Mouse (Mus musculus) hindbrain, postnatal 0 days (tissue): ENCODE measurements around the gene 2510009E07Rik. TPM values are rescaled to one million over a fixed set of nuclear protein-coding genes. Genes with fewer than 3 reads are reported as not detected.
A peak's percentile ranks its signal among the peaks of the same experiment; 100 is the strongest.

Source experiments
- ATAC-seq: fragments of 200-750 bp; cut with Nextera tagmentation; 2 replicates; pipeline ENCODE4 v1.8.0; 2017; ENCODE audit warnings: mild to moderate bottlenecking, moderate TSS enrichment, moderate library complexity
- DNase-seq: peaks from one replicate; pipeline ENCODE4 v3.0.0-alpha.2; 2015; ENCODE audit warnings: low spot score
- H3K27ac ChIP-seq: fragments of 300-500 bp; sonication (generic); 2 replicates; pipeline ENCODE4 v1.5.1; 2014; ENCODE audit warnings: mild to moderate bottlenecking
- H3K27me3 ChIP-seq: fragments of 300-500 bp; sonication (generic); 2 replicates; pipeline ENCODE4 v1.6.1; 2014; ENCODE audit warnings: low read length, mixed read lengths; ENCODE audit not compliant: insufficient read depth
- H3K36me3 ChIP-seq: fragments of 300-500 bp; sonication (generic); 2 replicates; pipeline ENCODE4 v1.6.1; 2014; ENCODE audit warnings: low read length, mixed read lengths; ENCODE audit not compliant: insufficient read depth
- H3K4me1 ChIP-seq: fragments of 300-500 bp; sonication (generic); 2 replicates; pipeline ENCODE4 v1.6.1; 2014; ENCODE audit warnings: antibody characterized with exemption, low read length, mixed read lengths; ENCODE audit not compliant: insufficient read depth
- H3K4me2 ChIP-seq: fragments of 300-500 bp; sonication (generic); 2 replicates; pipeline ENCODE4 v1.6.1; 2014; ENCODE audit warnings: low read depth, mild to moderate bottlenecking, low read length, moderate library complexity, mixed read lengths
- H3K4me3 ChIP-seq: fragments of 300-500 bp; sonication (generic); 2 replicates; pipeline ENCODE4 v1.5.1; 2014; ENCODE audit warnings: low read length
- H3K9ac ChIP-seq: fragments of 300-500 bp; sonication (generic); replicated peaks from 2 replicates; pipeline ENCODE4 v1.6.1; 2014; ENCODE audit warnings: mild to moderate bottlenecking, low read length, moderate library complexity, mixed read lengths
- H3K9me3 ChIP-seq: fragments of 300-500 bp; sonication (generic); 2 replicates; pipeline ENCODE4 v1.6.1; 2016; ENCODE audit warnings: low read length, mixed read lengths
- CTCF ChIP-seq: IDR thresholded peaks from 2 replicates; pipeline ENCODE4 v1.5.1; 2016; ENCODE audit warnings: antibody characterized with exemption, control low read depth, low read depth
- WGBS: fragments of 180-500 bp; shearing (Covaris S2); extraction: QIAGEN DNeasy Blood & Tissue Kit; methylation state at CpG from one replicate; pipeline ENCODE4 v1.1.7; 2014; 5-methylcytosine and 5-hydroxymethylcytosine counted together
- polyA plus RNA-seq: library from polyadenylated mRNA; unstranded; fragments of >200 nt; fragmentation: Nextera tagmentation; extraction: Ambion mirVana; gene quantifications from 2 replicates; pipeline ENCODE4 v1.2.1, GENCODE M21; 2015
- total RNA-seq: library from RNA; depleted of rRNA; stranded (reverse); fragments of >200 nt; gene quantifications from 2 replicates; pipeline ENCODE4 v1.2.3, GENCODE M21; 2014

Gene 2510009E07Rik
- total and polyA plus RNA-seq, 2 experiments from 2014 or later = 46.8 to 54.4 TPM

DNA sequence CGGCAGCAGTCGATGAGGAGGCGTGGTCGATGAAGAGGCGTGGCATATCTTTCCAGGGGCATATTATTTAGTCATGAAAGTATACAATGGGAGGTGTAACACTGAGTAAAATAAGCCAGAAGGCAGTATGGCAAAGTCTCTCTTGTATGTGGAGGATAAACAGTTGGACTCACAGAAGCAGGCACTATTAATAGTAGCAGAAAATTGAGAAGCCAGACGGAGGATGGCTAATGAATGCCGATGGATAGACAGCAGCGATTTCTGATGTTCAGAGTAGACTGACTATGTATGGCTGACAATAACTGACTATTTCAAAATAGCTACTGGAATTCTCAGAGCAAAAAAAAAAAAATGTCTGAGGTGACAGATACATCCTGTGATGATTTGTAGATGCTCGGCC, 38.5 kb downstream of the 2510009E07Rik start:
- Histone ChIP-seq H3K4me3 (no peak overlapping the region), H3K27ac (no peak overlapping the region), H3K27me3 (no peaks in the 10 kb centered on the region), H3K36me3 (peaks cover 14% of the 10 kb centered on the region; the same call in 1 of the 2 replicates), H3K9me3 (no peaks in the 10 kb centered on the region), H3K4me2 (no peak overlapping the region), H3K4me1 (peaks cover 17% of the 10 kb centered on the region), H3K9ac (no peak overlapping the region)
- WGBS = 81% methylated on average over 9 of the region's 9 CpGs
- ATAC-seq (no peak), DNase-seq (no peak)
- no peak for TF ChIP-seq CTCF

DNA sequence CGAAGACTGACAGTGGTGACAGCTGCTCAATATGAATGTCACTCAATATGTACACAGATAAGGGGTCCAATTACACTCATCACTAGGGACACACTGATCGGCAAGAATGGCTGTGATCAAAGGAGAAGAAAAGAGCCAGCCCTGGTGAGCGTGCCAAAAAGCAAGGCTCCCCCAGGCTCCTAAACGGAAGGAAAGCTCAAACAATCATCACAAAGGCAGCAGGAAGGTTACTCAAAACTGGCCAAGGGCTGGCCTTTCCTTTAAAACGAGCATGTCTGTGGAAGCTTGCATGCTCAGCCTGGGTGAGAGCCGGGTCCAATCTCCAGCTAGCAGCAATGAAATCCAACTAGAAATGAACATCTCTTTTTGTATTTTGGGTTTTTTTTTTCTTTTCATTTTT, 39.2 kb downstream of the 2510009E07Rik start:
- H3K27me3 ChIP-seq = no peaks in the 10 kb centered on the region
- ATAC-seq (0 out of 2 replicates have a peak, but pooled peaks have one; percentile 18), DNase-seq (peak; percentile 44)
- 24% methylated on average over 6 of the region's 6 CpGs for WGBS
- TF ChIP-seq CTCF = no peak
- H3K27ac ChIP-seq = peak overlapping the region; percentile 71
- H3K9ac ChIP-seq = no peak overlapping the region; the same call in 1 of the 2 replicates
- no peak overlapping the region for H3K4me3 ChIP-seq
- H3K9me3 ChIP-seq = no peaks in the 10 kb centered on the region
- no peak overlapping the region for H3K4me2 ChIP-seq
- H3K36me3 ChIP-seq = peaks cover 14% of the 10 kb centered on the region; the same call in 1 of the 2 replicates
- H3K4me1 ChIP-seq = peaks cover 12% of the 10 kb centered on the region; the same call in 1 of the 2 replicates

DNA sequence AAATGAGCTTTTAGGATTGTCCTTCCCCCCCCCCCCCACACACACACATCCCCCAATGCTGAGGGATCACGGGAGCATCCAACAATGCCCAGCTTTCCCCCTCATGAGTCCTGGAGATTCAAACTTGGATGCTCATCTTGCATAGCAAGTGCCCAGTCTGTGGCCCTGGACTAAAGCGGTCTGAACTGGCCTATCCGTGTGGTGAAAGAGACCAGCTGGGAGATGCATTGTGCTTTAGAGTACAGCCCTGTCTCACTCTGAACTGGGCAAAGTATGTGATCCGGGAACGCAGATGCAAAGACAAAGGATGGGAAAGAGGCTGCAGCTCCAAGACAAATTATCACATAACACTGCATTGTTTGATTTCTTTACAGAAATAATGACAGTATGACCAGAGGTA, 40.1 kb downstream of the 2510009E07Rik start:
- no peak overlapping the region for H3K4me3 ChIP-seq
- no peak overlapping the region for H3K9ac ChIP-seq
- peak; percentile 85 for ATAC-seq
- peak; percentile 43 for DNase-seq
- H3K27me3 ChIP-seq = no peaks in the 10 kb centered on the region
- peaks cover 11% of the 10 kb centered on the region; the same call in 1 of the 2 replicates for H3K4me1 ChIP-seq
- WGBS = 18% methylated on average over 5 of the region's 5 CpGs
- H3K27ac ChIP-seq = peak overlapping the region; percentile 71
- peaks cover 14% of the 10 kb centered on the region; the same call in 1 of the 2 replicates for H3K36me3 ChIP-seq
- TF ChIP-seq CTCF = no peak
- H3K9me3 ChIP-seq = no peaks in the 10 kb centered on the region
- H3K4me2 ChIP-seq = no peak overlapping the region

DNA sequence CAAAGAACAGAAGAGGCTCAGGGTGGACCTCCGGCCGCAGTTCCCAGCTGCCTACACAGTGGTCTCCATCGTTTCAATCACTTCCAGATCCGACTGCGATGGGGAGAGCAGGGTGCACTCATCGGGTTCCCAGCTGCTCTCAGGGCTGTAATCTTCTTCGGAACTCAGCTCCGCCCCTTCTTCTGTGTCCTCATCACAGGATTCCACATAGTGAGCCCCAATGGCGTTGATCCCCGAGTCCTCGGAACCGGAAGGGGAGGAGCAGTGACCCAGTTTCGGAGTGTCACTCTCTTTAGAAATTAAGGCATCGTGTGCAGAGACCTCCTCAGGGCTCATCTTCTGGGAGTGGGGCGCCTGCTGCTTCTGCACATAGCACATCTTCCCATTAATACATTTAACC, 41.3 kb downstream of the 2510009E07Rik start:
- peaks cover 11% of the 10 kb centered on the region for H3K36me3 ChIP-seq
- no peak overlapping the region for H3K27ac ChIP-seq
- no peaks in the 10 kb centered on the region for H3K27me3 ChIP-seq
- H3K4me1 ChIP-seq = peaks cover 11% of the 10 kb centered on the region; the same call in 1 of the 2 replicates
- no peaks in the 10 kb centered on the region for H3K9me3 ChIP-seq
- no peak for TF ChIP-seq CTCF
- no peak for DNase-seq
- H3K9ac ChIP-seq = no peak overlapping the region
- no peak overlapping the region for H3K4me2 ChIP-seq
- WGBS = 79% methylated on average over 15 of the region's 15 CpGs
- no peak overlapping the region for H3K4me3 ChIP-seq
- ATAC-seq = no peak

DNA sequence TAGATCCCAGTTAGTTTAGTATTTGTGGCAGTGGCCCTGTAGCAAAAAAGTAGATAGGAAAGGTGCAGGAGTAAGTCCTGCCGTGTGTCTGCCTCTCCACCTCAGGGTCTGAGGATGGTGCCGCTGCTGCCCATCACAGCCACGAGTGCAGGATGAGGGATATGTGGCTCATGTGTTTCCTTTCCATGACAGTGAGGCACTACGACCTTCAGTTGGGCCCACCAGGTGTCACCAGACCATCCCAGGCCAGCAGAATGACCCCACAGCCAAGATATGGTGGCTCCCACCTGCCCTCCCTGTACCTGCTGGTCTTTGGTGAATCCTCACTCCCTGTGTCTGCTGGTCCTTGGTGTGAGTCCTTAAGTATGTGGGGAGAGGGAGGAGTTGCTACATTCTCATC, 43.3 kb downstream of the 2510009E07Rik start:
- Histone ChIP-seq H3K9ac (no peak overlapping the region), H3K27me3 (no peaks in the 10 kb centered on the region), H3K36me3 (peaks cover 11% of the 10 kb centered on the region), H3K4me2 (no peak overlapping the region), H3K9me3 (no peaks in the 10 kb centered on the region), H3K4me3 (no peak overlapping the region), H3K27ac (no peak overlapping the region), H3K4me1 (peaks cover 11% of the 10 kb centered on the region; the same call in 1 of the 2 replicates)
- DNase-seq (no peak), ATAC-seq (no peak)
- 87% methylated on average over 4 of the region's 4 CpGs for WGBS
- no peak for TF ChIP-seq CTCF

DNA sequence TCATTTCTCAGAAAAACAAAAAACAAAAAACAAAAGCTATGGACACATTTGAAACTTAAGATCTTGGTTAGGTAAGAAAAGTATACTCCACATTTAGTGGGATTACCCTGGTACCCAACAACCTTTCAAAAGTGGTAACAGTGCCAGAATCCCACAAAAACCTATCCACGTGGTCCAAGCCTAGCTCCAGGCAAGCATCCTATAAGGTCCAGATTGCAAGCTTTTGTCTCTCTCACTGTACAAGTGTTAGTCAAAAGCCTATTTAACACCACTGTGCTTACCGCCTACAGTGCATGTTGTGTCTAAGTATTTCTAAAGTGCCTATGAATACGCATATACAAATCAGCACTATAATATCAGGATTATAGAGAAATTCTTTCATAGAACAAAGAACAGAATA, 44.2 kb downstream of the 2510009E07Rik start:
- Histone ChIP-seq H3K4me3 (no peak overlapping the region), H3K9ac (no peak overlapping the region), H3K27ac (no peak overlapping the region), H3K4me2 (no peak overlapping the region), H3K36me3 (peaks cover 11% of the 10 kb centered on the region), H3K27me3 (no peaks in the 10 kb centered on the region), H3K9me3 (no peaks in the 10 kb centered on the region), H3K4me1 (peaks cover 3% of the 10 kb centered on the region; the same call in 1 of the 2 replicates)
- ATAC-seq = no peak
- no peak for TF ChIP-seq CTCF
- WGBS = 71% methylated on average over 3 of the region's 3 CpGs
- no peak for DNase-seq

DNA sequence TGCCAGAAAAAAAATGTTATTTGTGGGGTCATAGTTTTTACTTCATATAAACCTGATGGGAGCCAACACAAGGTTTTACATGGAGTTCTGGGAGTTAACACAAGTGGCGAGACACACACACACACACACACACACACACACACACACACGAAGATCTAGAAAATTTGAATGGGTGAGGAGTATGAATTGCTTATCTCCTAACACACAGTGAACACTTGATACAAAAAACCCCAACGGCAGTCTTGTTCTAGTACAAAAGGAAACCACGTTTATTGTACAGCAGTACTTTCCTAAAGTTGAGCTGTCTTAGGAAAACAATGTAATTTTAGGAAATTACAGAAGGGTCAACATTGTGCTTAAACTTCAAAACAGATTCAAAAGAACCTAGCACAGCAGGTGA, 45.7 kb downstream of the 2510009E07Rik start:
- WGBS = 83% methylated on average over 4 of the region's 4 CpGs

More for the DNA sequence above, 45.7 kb downstream of the 2510009E07Rik start:
- 0 out of 2 replicates have a peak, but pooled peaks cover 4% of the 10 kb centered on the region for H3K4me1 ChIP-seq
- no peaks in the 10 kb centered on the region for H3K27me3 ChIP-seq
- ATAC-seq = no peak
- TF ChIP-seq CTCF = no peak
- peaks cover 11% of the 10 kb centered on the region for H3K36me3 ChIP-seq
- H3K4me2 ChIP-seq = no peak overlapping the region
- no peak for DNase-seq
- no peak overlapping the region for H3K27ac ChIP-seq
- H3K4me3 ChIP-seq = no peak overlapping the region
- no peaks in the 10 kb centered on the region for H3K9me3 ChIP-seq
- H3K9ac ChIP-seq = no peak overlapping the region
